Mouse (Mus musculus) hindbrain, embryonic 16.5 days (tissue): ENCODE measurements at regions not wholly inside any gene's neighbourhood (a gene's known extent, or its start where the extent isn't known, plus 50 kb on each side); places are given as distances from the start of the nearest gene placed in this dataset.

Source experiments
- ATAC-seq: fragments of 200-750 bp; cut with Nextera tagmentation; 2 replicates; pipeline ENCODE4 v1.8.0; 2017; ENCODE audit warnings: moderate TSS enrichment, moderate library complexity
- H3K27ac ChIP-seq: fragments of 300-500 bp; sonication (generic); 2 replicates; pipeline ENCODE4 v1.5.1; 2014; ENCODE audit warnings: low read depth, mild to moderate bottlenecking, control low read depth, low read length, moderate library complexity
- H3K27me3 ChIP-seq: fragments of 300-500 bp; sonication (generic); replicated peaks from 2 replicates; pipeline ENCODE4 v1.6.1; 2014; ENCODE audit warnings: low read length; ENCODE audit not compliant: control insufficient read depth, insufficient read depth
- H3K36me3 ChIP-seq: fragments of 300-500 bp; sonication (generic); 2 replicates; pipeline ENCODE4 v1.6.1; 2014; ENCODE audit warnings: mild to moderate bottlenecking, low read length, moderate library complexity, mixed read lengths; ENCODE audit not compliant: control insufficient read depth, insufficient read depth
- H3K4me1 ChIP-seq: fragments of 300-500 bp; sonication (generic); 2 replicates; pipeline ENCODE4 v1.6.1; 2014; ENCODE audit warnings: low read depth, low read length; ENCODE audit not compliant: control insufficient read depth, insufficient read depth
- H3K4me2 ChIP-seq: fragments of 300-500 bp; sonication (generic); 2 replicates; pipeline ENCODE4 v1.6.1; 2014; ENCODE audit warnings: mild to moderate bottlenecking, low read length, control low read depth, moderate library complexity
- H3K4me3 ChIP-seq: fragments of 300-500 bp; sonication (generic); 2 replicates; pipeline ENCODE4 v1.5.1; 2014; ENCODE audit warnings: mild to moderate bottlenecking, low read length, control low read depth, moderate library complexity
- H3K9ac ChIP-seq: fragments of 300-500 bp; sonication (generic); 2 replicates; pipeline ENCODE4 v1.6.1; 2014; ENCODE audit warnings: low read depth, mild to moderate bottlenecking, control low read depth, low read length, moderate library complexity
- H3K9me3 ChIP-seq: fragments of 300-500 bp; sonication (generic); 2 replicates; pipeline ENCODE4 v1.6.1; 2014; ENCODE audit warnings: mild to moderate bottlenecking, low read length, moderate library complexity; ENCODE audit not compliant: control insufficient read depth
- WGBS: fragments of 180-500 bp; shearing (Covaris S2); extraction: QIAGEN DNeasy Blood & Tissue Kit; methylation state at CpG from one replicate; pipeline ENCODE4 v1.1.7; 2014; 5-methylcytosine and 5-hydroxymethylcytosine counted together

DNA sequence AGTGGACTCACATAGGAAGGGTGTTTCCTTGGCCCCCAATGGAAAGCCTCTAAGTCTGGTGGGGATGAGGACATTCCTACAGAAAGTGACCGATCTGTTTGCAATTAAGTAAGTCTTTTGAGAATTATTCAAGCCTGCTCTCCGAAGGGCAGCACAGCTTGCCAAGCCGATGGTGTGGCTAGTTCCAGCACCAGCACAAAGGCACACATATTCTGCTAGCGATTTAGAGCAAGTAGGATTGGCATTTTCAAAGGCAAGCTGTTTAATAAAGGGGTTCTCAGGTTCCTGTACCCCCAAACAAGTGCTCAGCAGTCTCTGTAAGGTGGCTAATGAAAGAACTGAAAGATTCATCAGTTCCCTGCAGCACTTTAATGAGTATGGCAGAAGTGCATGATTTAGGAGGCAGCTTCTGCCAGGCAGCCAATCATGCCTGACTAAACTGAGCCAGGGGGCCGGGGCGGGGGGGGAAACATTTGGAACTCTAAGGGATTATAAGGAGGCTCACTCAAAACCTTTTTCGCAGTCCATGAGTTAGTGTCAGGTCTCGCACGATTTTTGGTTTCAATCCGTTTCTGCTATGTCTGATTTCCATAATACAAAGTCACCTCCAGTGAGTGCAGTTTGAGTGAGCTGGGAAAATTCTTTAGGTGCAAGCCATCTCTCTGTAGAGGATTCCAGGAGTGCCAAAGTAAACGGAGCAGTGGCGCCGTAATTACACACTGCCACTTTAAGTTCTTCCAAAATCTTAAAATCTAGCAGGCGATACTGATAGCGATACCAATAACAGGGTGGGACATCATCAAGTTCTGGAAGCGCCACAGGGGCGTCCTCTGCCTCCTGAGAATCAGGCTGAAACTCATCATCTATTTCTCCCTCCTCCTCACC is 609.8 kb upstream of the Vrk2 start:
- H3K9me3 ChIP-seq = peaks cover 2% of the 10 kb centered on the region; the same call in 1 of the 2 replicates
- no peak overlapping the region for H3K27ac ChIP-seq
- no peaks in the 10 kb centered on the region for H3K27me3 ChIP-seq
- no peaks in the 10 kb centered on the region for H3K36me3 ChIP-seq
- no peaks in the 10 kb centered on the region for H3K4me1 ChIP-seq
- WGBS = 80% methylated on average over 17 of the region's 17 CpGs
- H3K4me3 ChIP-seq = no peak overlapping the region
- no peak overlapping the region for H3K4me2 ChIP-seq
- H3K9ac ChIP-seq = no peak overlapping the region
- ATAC-seq = no peak

DNA sequence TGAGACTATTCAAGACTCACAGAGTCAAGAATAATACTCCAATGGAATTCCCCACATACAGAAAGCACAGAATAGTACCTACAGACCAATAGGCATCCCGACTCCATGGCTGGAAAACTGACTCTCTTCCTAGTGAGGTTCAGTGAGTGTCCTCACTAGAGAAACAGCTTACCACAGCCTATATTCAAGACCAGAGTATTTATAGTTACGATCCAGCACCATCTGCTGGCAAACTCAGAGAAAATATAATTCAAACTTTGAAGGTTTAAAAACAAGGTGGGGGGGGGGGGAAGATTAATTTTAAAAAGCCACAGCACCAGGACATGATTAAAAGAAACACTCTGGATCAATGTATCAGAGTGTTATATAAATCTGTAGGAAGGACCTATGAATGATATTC is 590.2 kb upstream of the Vrk2 start:
- 76% methylated on average over 2 of the region's 2 CpGs for WGBS
- no peak for ATAC-seq
- H3K4me1 ChIP-seq = no peaks in the 10 kb centered on the region

DNA sequence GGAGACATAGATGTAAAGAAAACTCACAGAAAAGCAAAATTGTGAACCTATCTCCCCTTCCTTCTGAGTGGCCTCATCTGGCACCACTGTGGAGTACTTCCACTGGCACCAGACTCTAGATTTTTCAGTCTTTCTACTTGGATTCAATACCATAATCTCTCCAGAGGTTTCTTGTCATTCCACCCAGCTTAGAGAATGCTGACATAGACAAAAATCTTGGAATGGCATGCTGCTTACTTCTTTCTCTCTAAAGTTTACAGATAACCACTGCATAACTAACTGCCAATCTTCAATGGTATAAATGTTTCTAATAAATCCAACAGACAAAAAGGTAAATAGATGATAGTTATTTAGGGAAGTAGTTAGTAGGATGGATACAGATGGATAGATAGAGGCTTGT is 589.6 kb upstream of the Vrk2 start:
- H3K27ac ChIP-seq = no peak overlapping the region
- H3K4me3 ChIP-seq = no peak overlapping the region
- no peak for ATAC-seq
- H3K27me3 ChIP-seq = no peaks in the 10 kb centered on the region
- no peaks in the 10 kb centered on the region for H3K36me3 ChIP-seq
- no peak overlapping the region for H3K9ac ChIP-seq
- H3K9me3 ChIP-seq = no peaks in the 10 kb centered on the region
- no peaks in the 10 kb centered on the region for H3K4me1 ChIP-seq
- no peak overlapping the region for H3K4me2 ChIP-seq

More for the DNA sequence above, 590.2 kb upstream of the Vrk2 start:
- H3K27ac ChIP-seq = no peak overlapping the region
- H3K36me3 ChIP-seq = no peaks in the 10 kb centered on the region
- H3K9ac ChIP-seq = no peak overlapping the region
- H3K4me2 ChIP-seq = no peak overlapping the region
- H3K9me3 ChIP-seq = no peaks in the 10 kb centered on the region
- no peak overlapping the region for H3K4me3 ChIP-seq
- no peaks in the 10 kb centered on the region for H3K27me3 ChIP-seq

DNA sequence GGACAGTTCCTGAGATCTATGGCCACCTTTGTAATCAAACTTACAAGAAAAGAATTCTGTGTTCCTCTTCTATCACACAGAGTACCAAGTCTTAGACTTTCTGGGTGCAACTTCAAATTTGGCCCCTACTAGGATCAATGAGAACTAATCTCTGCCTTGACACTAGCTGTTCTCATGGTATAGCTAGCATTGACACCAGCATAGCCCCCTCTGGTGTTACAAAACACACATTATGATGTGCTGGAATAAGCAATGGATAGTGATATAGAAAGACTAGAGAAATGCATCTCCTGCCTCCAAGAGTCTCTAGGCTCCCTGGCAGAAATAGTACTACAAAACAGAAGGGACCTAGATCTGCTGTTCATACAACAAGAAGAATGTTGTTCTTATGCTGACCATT is 566.6 kb upstream of the Vrk2 start:
- Histone ChIP-seq H3K27ac (no peak overlapping the region), H3K9ac (no peak overlapping the region), H3K36me3 (no peaks in the 10 kb centered on the region), H3K4me3 (no peak overlapping the region), H3K9me3 (no peaks in the 10 kb centered on the region), H3K4me1 (no peaks in the 10 kb centered on the region), H3K4me2 (no peak overlapping the region), H3K27me3 (no peaks in the 10 kb centered on the region)
- ATAC-seq = no peak
